Mouse (Mus musculus): ENCODE results near the gene Mrc2.

DNA sequence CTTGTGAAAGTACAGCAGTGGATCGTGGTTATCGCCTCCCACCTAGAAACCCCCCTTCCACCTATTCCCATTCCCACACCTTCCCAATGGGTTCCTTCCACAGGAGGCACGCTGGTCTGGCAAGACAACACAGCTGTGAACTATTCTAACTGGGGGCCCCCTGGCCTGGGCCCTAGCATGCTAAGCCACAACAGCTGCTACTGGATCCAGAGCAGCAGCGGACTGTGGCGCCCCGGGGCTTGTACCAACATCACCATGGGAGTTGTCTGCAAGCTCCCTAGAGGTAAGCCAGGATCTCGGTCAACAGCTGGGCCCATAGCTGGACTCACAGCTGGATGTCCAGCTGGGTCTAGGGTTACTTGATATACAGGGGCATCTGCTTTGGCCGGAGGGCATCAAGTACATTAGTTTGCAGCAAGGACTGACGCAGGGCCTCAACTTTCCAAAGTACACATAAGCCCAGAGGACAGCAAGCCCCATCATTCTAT lies 56.1 kb downstream of the Mrc2 start:
- TF ChIP-seq POLR2A (IDR thresholded peaks at IDR 0.05; ENCODE audit: low read depth, low read length) (no peak), MAX (IDR thresholded peaks at IDR 0.05; ENCODE audit: low read length) (no peak), EP300 (IDR thresholded peaks at IDR 0.05; ENCODE audit: low read length) (no peak), CTCF (conservative IDR thresholded peaks at IDR 0.05 in 1 of 2, IDR thresholded peaks at IDR 0.05 in 1 of 2; ENCODE audit: low read depth in 2 of 2, low read length in 2 of 2) (no peak), SIN3A (IDR thresholded peaks at IDR 0.05; ENCODE audit: low read length) (no peak), MYC (IDR thresholded peaks at IDR 0.05; ENCODE audit: low read depth, low read length) (no peak), ETS1 (conservative IDR thresholded peaks at IDR 0.05; ENCODE audit: low read depth, low read length) (no peak), KAT2A (IDR thresholded peaks at IDR 0.05; ENCODE audit: insufficient replicate concordance, low read length) (no peak), MAZ (IDR thresholded peaks at IDR 0.05; ENCODE audit: low read depth, low read length) (no peak), HCFC1 (IDR thresholded peaks at IDR 0.05; ENCODE audit: low read depth, low read length) (no peak), USF2 (conservative IDR thresholded peaks at IDR 0.05; ENCODE audit: low read depth, low read length) (no peak), SMC3 (IDR thresholded peaks at IDR 0.05; ENCODE audit: low read depth, low read length) (no peak), TBP (conservative IDR thresholded peaks at IDR 0.05; ENCODE audit: low read depth, low read length) (no peak), ELF1 (IDR thresholded peaks at IDR 0.05; ENCODE audit: low read depth, low read length) (no peak)
